Mouse (Mus musculus) T-cell, adult 2 months (primary cell): ENCODE results near the gene Rpl18.

Experiments
- DNase-seq: peaks from one replicate; pipeline ENCODE4 v3.0.0; 2022; ENCODE audit warnings: low spot score

The Rpl18 gene

DNA sequence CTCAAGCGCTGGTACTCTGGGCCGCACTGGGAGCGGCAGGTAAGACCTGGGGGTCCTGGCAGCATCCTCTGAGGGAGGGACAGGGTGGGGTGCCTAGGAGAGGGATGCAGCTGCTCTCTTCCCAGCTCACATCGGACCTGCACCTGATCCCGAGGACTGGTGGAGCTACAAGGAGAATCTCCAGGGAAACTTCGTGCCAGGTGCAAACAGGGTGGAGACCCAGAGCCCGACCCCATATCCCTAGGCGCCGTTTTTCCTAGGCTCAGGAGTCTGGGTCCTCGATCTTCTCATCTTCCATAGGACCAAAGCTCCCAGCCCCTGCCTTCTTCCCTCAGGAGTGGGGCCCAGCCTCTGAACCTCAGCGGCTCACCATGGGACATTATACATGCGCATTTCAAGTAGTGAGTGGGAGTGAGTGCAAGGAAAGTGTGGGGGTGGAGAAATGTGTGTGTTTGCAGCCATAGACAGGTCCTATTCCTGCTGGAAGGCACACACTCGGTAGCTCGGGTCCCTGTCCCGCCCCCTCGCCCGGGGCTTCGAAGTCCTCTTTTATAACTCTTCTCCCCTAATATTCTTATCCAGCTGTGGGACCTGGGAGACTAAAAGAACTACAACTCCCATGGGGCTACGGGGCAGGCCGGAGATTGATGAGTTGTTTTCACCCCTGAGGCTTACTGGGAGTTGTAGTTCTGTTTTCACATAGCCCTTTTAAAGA lies 14.8 kb upstream of the Rpl18 start:
- DNase-seq = peak; percentile 70

DNA sequence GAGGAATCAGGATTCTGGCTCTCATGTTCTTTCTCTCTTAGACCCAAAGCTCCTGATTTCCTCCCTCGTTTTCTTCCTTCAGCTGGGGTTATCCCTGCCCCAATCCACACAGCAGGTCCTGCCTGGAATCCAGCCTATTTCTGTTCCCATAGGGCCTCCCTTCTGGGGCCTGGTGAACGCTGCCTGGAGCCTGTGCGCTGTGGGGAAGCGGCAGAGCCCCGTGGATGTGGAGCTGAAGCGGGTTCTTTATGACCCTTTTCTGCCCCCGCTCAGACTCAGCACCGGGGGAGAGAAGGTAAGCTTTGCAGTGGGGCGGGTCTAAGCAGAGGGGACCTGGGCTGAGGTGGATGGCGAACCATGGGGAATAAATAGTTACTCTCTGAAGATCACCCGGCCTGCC lies 14.2 kb upstream of the Rpl18 start:
- no peak for DNase-seq

DNA sequence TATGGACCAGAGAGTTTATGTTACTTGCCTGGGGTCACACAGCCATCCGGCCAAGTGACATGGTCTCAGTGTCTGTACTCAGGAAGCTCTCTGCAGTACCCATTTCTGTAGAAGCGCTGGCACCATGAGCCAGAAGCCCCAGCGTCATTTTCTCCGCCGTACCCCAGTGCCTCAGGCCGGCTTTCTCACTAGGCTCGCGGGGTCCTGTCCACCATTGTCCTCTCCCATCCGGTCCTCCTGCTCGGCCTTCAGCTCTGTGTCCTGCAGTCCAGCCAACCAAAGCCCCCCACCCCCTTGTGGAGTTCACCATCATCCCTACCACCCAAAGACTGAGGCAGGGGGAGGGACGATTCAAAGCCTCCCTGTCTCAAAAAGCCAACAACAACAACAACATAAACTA lies 13.7 kb upstream of the Rpl18 start:
- no peak for DNase-seq

DNA sequence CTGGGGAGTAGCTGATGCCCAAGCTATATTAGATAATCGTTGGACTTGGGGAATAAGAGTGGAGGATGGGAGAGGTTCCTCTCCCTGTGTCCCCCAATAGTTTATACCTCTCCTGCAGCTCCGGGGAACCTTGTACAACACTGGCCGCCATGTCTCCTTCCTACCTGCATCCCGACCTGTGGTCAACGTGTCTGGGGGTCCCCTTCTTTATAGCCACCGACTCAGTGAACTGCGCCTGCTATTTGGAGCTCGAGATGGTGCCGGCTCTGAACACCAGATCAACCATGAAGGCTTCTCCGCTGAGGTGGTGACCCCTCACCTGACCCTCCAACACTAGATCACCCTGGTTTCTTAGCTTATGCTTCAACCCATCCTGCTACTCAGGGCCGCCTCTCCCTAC lies 12.9 kb upstream of the Rpl18 start:
- DNase-seq = no peak

DNA sequence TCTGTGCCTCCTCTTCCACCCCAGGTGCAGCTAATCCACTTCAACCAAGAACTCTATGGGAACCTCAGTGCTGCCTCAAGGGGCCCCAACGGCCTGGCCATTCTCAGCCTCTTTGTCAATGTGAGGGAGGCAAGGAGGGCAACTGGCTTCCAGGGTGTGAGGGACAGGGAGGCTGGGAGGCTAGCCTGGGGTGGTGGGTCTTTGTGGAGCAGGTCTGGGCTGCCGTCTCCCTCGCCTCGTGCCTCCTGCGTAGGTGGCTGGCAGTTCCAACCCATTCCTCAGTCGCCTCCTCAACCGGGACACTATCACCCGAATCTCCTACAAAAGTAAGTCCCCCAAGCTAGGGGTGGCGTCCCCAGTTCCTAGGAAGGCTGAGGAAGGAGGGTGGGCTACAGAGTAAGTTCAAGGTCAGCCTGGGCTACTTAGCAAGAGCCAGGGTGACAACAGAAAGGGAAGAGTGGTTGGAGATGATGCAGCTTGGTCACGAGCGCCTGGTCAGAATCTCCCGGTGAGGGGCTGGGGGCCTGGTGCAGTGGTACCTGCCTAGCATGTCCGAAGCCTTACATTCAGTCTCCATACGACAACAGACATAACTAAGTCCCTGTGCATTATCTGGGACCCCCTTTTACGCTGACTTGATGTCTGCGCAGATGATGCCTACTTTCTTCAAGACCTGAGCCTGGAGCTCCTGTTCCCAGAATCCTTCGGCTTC lies 12.3 kb upstream of the Rpl18 start:
- DNase-seq = no peak

DNA sequence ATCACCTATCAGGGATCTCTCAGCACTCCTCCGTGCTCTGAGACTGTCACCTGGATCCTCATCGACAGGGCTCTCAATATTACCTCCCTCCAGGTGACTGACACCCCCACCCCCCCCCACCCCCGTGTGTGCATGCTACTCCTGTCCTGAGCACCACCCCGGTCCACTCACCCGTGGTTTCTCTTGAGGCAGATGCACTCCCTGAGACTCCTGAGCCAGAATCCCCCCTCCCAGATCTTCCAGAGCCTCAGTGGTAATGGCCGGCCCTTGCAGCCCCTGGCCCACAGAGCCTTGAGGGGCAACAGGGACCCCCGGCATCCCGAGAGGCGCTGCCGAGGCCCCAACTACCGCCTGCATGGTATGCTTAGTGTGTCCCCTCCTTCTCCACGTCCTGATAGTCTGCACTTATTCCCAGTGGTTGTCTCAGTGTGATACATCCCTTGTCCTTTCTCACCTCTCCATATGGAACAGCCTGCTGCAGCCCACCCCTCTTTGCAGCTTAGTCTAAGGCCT lies 11.7 kb upstream of the Rpl18 start:
- DNase-seq = no peak

DNA sequence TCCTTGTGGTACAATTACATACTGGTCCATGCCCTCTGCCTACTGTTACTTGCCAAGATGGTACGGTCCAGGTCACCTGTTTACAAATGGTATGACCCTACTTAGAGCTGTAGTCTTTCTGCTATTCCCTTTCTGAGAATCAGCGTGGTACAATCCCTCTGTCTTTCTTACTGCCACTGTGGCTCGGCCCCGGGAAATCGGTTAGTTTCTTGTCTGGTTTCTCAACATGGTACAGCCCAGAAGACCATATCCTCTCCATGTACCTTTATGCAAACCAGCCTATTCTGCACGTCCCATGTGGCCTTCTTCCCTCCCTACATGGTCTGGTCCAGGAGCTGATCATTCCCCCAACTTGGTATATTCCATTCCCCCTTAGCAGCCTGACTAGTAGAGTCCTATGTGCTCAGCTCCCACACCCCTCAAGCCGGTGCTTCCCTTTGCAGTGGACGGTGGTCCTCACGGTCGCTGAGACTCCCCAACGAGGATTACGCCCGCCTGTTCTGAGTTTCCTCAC lies 11.2 kb upstream of the Rpl18 start:
- DNase-seq = peak; percentile 71

DNA sequence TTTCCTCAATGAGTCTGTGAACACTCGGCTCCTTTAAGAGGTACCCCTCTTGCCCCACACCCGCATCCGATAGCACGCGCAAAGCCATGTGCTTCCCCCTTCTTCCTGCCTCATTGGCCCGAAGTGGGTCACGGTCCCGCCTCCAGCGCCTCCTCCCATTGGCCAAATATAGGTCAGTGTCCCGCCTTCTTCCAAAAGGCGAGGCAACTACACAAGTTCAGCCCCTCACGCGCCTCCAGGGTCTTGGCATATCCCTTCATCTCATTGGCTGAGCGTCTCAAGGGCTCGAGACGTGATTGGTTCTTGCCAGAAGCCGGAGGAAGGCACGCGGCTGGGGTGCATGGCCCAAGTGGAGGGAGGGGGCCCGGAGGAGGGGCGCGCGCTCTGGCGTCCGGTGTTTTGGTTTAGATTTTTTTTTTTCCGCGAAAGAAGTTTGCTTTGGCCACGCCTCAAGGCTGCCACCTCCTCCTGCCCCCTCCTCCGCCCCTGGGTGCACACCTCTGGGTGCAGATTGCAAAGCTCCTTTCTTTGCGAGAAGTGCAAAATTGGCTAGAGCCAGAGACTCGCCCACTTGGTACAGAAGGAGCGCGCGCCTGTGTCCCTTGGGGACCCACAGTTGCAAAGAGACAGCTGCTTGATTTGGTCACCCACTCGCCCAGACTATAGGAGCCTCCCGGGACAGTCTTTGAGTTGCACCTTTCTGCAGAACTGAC lies 10.4 kb upstream of the Rpl18 start, which contains the start of gene Dbp:
Dbp (plus strand) TSS at position 359 of the 713 bp plus-strand sequence.
- peak; percentile 100 for DNase-seq

DNA sequence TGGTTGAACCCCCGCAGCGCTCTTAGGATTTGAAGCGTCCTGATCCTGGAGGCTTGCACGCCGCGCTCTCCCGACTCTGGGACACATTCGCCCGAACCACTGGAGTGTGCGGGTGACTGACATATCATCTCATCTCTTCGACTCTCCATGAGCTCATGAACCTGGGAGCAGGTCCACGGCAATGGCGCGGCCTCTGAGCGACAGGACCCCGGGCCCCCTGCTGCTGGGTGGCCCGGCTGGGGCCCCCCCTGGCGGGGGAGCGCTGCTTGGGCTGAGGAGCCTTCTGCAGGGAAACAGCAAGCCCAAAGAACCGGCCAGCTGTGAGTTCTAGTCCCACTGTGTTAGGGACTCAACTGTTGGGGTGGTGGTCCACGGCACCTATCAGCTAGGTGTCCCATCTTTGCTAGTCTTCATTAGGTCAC lies 9.8 kb upstream of the Rpl18 start:
- DNase-seq = peak; percentile 32

DNA sequence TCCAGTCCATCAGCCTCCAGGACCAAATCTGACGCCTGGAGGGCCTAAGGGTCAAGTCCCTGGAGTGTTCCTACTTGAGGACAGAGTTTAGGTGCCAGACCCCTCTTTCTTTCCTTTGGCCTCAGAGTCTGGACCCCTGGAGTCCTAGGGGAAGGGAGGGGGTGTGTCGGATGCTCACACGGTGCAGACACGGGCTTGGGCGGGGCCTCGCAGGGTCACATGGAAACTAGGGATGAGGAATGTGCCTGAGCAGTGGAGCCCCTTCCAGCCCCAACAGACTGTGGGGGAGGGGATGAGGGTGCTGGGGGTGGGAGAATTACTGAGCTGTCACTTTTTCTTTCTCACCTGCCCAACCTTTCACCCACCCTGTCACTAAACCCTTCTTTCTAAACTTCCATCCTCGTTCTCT lies 9.4 kb upstream of the Rpl18 start:
- DNase-seq = no peak

DNA sequence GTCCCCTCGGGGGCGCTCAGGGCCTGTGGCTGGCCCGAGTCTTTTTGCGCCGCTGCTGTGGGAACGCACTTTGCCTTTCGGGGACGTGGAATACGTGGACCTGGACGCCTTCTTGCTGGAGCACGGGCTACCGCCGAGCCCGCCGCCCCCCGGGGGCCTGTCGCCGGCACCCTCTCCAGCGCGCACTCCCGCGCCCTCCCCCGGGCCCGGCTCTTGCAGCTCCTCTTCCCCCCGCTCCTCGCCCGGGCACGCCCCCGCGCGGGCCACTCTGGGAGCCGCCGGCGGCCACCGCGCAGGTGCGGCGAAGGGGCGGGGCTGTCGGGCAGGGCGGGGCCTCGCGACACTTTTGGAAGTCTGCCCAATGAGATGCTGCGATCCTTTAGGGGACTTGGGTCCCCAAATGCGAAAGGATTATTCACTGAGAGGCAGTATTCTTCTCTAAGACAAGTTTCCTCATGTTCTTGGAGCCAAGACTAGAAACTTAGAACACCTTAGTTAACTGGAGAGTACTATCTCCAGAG lies 8.5 kb upstream of the Rpl18 start:
- peak; percentile 87 for DNase-seq

DNA sequence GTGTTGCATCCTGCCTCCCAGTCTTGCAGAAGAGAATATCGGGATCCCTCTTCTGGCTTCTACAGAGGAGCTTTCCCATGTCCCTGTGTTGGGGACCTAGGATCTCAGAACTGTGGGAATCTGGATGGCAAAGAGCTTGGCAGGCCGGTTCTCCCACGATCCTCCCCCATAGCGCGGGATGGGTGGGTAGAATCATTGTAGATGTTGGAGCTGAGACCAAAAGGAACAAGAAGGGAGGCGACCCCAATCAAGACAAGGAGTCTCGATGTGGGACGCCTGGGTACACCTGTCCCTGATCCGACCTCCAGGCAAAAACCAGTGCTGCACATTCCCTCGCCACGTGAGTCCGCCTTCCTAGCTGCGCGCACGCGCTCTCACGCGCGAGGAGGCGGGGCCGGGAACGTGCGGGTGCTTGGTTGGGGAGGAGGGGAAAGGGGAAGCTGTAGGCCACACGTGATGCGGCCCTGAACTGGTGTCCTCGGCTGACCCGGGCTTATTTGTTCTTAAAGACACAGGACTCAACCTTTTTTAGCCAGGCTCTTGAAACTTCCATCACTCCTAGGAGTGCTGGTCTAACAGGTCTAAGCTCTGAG lies 7.8 kb upstream of the Rpl18 start:
- peak; percentile 94 for DNase-seq

DNA sequence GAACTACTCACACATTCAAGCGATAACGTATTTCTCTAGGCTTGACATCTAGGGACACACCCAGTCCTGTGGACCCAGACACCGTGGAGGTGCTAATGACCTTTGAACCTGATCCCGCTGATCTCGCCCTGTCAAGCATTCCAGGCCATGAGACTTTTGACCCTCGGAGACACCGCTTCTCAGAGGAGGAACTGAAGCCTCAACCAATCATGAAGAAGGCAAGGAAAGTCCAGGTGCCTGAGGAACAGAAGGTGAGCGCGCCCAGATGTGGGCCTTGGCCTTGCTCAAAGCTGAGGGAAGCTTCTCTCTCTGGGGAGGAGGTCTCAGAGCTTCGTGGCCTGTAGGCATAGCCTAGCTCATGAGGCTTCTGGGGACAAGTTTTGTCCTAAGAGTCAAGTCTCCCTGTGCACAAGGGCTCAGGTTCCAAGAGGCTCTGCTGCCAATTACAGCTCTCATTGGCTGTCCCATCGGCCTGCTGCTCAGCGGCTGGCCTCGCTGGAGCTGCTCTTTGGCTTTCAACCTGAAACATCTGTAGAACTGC lies 7.0 kb upstream of the Rpl18 start:
- no peak for DNase-seq

DNA sequence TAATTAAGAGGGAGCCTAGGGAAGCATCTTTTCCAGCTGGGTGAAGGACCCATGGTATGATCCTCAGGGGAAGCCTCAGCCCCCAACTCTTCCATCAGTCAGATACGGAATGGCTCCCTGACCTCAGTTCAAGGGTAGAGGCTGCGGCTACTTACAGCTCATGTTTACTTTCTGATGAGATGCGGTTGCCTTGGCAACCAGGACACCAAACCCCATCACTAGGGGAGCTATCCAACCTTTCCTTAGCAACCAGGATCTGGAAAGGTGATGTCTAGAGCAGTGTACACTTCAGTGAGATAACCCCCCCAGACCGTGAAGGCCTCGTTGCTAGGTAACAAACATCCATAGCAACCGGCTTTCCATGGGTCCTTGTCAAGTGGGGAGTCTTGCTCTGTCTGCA lies 6.2 kb upstream of the Rpl18 start:
- no peak for DNase-seq

DNA sequence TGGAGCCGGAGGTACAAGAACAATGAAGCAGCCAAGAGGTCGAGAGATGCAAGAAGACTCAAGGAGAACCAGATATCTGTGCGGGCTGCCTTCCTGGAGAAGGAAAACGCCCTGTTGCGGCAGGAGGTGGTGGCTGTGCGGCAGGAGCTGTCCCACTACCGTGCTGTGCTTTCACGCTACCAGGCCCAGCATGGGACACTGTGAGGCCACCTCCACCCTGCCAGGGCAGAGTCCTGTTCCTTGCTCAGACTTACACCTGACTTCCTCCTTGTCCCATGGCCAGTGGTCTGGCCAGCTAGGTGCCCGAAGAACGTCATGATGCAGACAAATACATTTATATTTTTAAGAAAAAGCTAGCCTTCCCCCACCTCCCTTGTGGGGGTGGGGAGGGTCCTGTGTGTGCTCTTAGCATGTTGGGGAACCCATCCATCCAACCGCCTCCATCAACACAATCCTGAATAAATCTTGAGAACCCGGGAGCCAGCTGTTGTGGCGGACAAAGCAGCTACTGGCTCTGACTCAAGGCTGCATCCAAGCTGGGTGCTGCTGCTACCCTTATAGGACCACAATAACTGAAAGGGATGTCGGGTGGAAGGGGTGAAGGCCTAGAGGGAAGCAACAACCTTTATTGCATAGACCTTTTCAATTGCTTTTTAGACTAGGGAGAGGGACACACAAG lies 5.4 kb upstream of the Rpl18 start:
- no peak for DNase-seq

DNA sequence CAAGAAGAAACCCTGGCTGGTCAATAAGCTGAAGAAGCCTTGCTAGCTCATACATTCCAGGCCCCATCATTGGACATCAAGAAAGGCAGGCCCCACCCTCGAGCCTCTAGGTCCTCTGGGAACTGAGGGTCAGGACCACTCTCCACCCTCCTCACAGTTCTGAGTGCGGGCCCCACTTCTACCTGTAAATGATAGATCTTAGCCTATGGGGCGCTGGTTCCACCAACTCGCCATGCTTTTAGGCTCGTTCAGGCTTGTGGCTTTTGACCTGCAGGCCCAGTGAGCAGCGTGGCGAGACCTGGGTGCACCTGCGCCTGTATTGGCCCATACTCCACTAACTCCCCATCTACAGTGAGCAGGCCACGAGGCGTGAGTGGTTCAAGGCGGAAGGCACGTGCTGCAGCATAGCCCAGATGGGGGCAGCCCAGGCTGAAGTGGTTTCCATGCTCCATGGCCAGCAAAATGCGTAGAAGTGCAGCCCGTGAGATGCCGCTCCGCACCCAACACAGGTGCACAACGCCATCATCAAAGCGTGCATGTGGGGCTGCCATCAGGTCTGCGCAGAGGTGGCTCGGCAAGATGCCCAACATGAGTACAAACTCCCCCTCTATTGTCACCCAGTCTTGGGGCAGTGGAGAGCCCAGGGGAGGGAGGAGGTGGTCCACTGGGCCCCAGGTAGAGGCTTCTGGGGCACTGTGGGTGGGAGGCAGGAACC lies 4.6 kb upstream of the Rpl18 start:
- DNase-seq = no peak

DNA sequence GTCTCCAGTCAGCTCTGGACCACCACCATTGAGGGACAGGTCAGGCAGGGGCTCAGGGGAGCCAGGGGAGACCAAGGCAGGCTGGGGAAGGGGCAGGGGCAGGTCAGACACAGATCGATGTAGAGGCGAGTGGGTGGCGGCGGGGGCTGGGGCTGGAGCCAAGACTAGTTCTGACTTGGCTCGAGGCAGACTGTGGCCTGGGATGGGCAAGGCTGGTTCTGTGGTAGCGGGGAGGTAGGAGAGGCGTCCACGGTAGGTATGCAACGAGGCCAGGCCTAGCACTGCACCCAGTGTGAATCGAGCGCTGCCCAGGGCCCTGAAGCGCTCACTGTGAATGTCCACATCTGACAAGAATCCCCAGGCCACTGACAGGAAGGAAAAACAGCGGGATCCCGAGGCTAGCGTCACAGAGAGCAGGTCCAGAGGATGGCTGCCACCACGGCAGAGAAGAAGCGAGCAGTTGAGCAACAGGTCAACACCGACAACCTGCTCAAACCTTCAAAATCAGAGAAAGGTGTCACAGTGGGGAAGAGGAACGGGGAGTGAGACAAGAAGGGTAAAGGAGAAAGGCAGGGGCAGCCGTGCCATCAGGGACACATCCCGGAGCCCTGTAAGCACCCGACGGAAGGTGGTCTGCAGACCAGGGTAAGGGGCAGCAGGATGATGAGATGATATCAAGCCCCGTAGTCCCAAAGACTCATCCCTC lies 3.8 kb upstream of the Rpl18 start:
- DNase-seq = no peak

DNA sequence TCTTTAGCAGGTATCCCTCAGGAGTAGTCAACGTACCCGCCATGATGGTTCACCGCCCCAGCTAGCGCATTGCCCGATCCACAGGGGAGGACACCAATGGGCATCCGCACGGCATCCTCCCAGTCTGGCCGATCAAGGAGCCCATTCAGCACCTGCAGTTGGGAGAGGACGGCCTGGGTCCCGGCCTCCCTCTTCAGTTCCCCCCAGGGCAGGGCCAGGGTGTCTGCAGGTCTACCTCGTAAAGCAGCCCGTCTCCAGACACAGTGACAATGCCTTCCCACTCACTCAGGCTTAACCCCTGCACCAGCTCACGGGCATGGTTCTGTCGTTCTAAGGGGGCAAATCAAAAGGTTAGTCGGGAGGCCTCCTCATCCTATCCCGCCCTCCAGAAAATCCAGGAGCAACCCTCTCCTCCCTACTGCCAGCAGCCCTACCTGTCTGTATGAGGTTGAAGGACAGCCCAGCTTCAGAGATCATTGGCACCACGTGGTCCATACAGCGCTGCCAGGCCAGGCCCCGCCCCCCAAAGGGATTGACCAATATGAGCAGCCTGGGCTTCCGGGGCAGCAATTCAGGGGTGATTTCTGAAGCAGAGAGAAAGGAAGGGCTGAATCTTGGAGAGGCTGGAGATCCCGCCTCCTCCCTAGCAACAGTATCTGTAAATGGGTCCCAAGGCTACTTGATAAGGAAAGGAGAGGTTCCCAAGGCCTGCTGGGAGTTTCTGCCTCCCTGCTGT lies 3.1 kb upstream of the Rpl18 start:
- DNase-seq = no peak

DNA sequence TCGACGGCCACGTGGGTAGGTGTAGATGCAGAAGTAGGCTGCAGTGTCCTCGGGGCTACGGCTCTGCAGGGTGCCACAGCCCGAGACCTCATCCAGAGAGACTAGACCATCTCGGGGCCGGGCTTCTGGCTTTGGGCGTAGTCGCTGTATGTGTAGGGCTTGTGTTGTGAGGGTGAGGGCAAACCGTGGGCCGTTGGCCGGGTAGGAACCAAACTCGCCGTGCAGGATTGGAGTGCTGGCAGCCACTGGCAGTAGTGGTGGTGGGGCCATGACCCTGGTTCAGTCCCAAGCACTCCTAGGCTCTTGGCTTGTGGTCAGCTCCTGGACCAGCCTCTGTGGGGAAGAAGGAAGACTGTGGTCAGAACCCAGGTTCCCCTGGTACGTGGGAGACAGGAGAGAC lies 1.9 kb upstream of the Rpl18 start:
- no peak for DNase-seq
